Mouse (Mus musculus): ENCODE measurements around the gene Olfr1177-ps. TPM values are rescaled to one million over a fixed set of nuclear protein-coding genes. Genes with fewer than 3 reads are reported as not detected.

Olfr1177-ps gene
- not detected for total RNA-seq (2021)
- long read RNA-seq, experiment 1: 0 reads
- long read RNA-seq, experiment 2: 0 reads

DNA sequence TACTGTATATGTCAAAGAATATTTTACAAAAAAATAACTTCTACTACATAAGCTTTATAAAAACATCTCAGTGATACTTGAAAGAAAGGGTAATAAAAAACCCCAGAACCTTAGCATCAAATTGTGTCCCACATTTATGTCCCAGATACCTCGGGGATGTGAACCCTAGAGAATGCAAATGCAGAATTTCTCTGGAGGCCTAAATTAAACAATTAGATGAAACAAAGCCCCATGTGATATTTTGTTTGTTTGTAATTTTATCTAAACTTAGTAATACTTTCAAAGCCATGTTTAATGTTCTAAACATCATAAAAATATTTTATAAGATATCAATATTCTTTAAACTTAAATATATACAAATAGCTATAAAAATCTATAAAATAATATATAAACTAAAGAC lies at the start of gene Olfr1177-ps:
Gene Olfr1177-ps, minus strand, starts transcription at position 101 of the 400 bp plus-strand sequence.
- no peak for DNase-seq

DNA sequence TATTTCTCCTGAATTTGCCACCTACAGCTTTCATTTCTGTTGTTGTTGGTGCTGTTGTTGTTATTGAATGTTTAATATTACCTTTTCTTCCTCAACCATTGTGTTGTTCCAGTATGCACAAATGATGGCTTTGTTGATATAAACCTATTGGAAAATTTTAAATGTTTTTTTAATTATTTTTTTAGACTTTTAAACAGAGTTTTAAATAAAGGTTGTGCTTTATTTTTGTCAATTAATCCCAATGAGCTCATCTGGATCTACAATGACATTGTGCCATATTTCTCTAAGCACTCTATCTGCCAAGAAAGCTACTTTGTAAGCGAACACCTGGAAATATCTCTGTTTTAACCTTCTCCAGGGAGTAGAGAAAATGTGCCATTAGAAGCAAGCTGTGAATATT lies 40.5 kb upstream of the Olfr1177-ps start, which contains the start of gene Olfr1178:
Gene Olfr1178, plus strand, starts transcription at position 301 of the 400 bp plus-strand sequence.
- DNase-seq: no peak

DNA sequence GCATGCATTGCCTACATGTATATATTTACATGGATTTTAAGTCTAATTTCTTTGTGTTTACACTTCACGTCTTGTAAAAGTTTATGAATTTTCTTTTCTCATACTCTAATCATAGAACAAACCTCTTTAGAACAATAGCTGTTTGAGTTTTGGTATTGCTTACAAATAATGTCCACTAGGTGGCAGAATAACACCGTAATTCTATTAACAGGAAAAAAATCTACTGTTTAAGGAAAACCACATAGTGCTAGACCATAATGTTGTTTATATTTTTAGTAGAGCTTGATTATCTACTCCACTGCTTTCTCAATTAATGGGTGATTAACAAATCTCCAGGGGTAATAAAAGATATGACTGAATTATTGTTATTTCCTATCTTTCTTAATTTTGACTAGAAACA lies 10.0 kb upstream of the Olfr1177-ps start:
- DNase-seq: peak in 1 of 2 experiments; percentile 4

- DNase-seq: no peak
These were observed 9.9 kb downstream of the Olfr1177-ps start, which contains the start of gene Olfr1176 for GRCm38 (mm10) chr2:88336421-88336820. TSS of gene Olfr1176 (plus strand) at chr2:88336721.

- DNase-seq: no peak
These were observed 19.2 kb downstream of the Olfr1177-ps start, which contains the start of gene Olfr1175-ps for GRCm38 (mm10) chr2:88327115-88327514. TSS of gene Olfr1175-ps (minus strand) at chr2:88327215.

GRCm38 (mm10) chr2:88315035-88315434 lies 31.3 kb downstream of the Olfr1177-ps start, which contains the start of gene Olfr1174-ps:
TSS of gene Olfr1174-ps (minus strand) at chr2:88315135.
- no peak for DNase-seq

Other genes with a start within 250 kb of the Olfr1177-ps start
- not detected for gene Olfr1166, start 218.2 kb downstream of the Olfr1177-ps start, total RNA-seq (2021)
- gene Olfr1167, start 191.3 kb downstream of the Olfr1177-ps start, total RNA-seq (2021): not detected
- gene Olfr1168, start 164.6 kb downstream of the Olfr1177-ps start, total RNA-seq (2021): not detected
- not detected for gene Olfr1170, start 118.2 kb downstream of the Olfr1177-ps start, total RNA-seq (2021)
- not detected for gene Olfr1173, start 66.6 kb downstream of the Olfr1177-ps start, total RNA-seq (2021)
- gene Olfr1174-ps, start 31.4 kb downstream of the Olfr1177-ps start, total RNA-seq (2021): not detected
- not detected for gene Olfr1175-ps, start 19.3 kb downstream of the Olfr1177-ps start, total RNA-seq (2021)
- not detected for gene Olfr1176, start 9.8 kb downstream of the Olfr1177-ps start, total RNA-seq (2021)
- not detected for gene Olfr1178, start 40.6 kb upstream of the Olfr1177-ps start, total RNA-seq (2021)
- not detected for gene Olfr1179, start 60.0 kb upstream of the Olfr1177-ps start, total RNA-seq (2021)
- gene Olfr1180, start 72.7 kb upstream of the Olfr1177-ps start, total RNA-seq (2021): not detected
- not detected for gene Olfr1181, start 79.7 kb upstream of the Olfr1177-ps start, total RNA-seq (2021)
- not detected for gene Gm13757, start 102.6 kb upstream of the Olfr1177-ps start, total RNA-seq (2021)
- gene Olfr1183, start 108.4 kb upstream of the Olfr1177-ps start, total RNA-seq (2021): not detected
- gene Olfr1184, start 137.1 kb upstream of the Olfr1177-ps start, total RNA-seq (2021): not detected
- not detected for gene Olfr1185-ps1, start 146.8 kb upstream of the Olfr1177-ps start, total RNA-seq (2021)
- not detected for gene Olfr1186, start 172.1 kb upstream of the Olfr1177-ps start, total RNA-seq (2021)
- gene Olfr1188, start 210.4 kb upstream of the Olfr1177-ps start, total RNA-seq (2021): not detected
- gene Olfr1189, start 240.0 kb upstream of the Olfr1177-ps start, total RNA-seq (2021): not detected